Mouse (Mus musculus) right cerebral cortex, postnatal 10 days (tissue): ENCODE measurements around the gene Acsbg1.

Experiments used
- DNase-seq, 2 experiments: peaks; one replicate each; pipeline ENCODE4 v3.0.0; 2021; ENCODE audit warnings: low spot score in 2 of 2

Gene Acsbg1

DNA sequence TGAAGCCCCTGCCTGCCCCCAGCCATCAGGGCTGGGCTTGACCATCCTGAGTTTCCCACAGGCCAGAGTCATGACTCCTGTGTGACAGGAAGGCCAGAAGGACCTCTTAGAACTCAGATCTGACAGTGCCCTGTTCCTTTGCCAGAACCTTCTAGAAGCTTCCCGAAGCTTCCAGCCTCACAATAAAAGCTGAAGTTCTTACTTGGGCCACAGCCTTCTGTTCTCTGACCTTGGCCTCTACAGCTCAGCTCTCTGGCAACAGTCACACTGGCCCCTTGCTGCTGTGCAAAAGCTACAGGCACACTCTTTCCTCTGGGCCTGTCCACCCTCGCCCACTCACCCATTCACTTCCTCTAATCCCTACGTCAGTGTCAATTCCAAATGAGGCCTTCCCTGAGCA lies 10.3 kb upstream of the Acsbg1 start:
- DNase-seq, result no peak

GRCm38 (mm10) chr9:54668455-54668854 lies 6.8 kb upstream of the Acsbg1 start:
- peak; percentile 62 to 80 for DNase-seq

DNA sequence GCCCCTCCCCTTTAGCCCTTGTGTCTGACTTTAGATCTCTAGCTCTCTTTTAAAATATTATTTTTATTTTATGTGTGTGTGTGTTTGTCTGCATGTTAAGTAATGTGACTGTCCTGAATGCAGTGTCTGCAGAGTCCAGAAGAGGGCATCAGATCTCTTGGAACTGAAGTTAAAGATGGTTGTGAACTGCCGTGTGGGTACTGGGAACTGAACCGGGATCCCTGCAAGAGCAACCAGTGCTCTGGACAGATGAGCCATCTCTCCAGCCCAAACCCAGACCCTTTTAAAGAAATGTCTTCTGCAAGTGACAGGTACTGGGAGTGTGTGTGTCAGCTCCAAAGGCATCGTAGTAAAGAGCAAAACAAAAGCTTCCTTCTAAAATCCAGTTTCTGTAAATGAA lies 4.4 kb upstream of the Acsbg1 start:
- no peak for DNase-seq

DNA sequence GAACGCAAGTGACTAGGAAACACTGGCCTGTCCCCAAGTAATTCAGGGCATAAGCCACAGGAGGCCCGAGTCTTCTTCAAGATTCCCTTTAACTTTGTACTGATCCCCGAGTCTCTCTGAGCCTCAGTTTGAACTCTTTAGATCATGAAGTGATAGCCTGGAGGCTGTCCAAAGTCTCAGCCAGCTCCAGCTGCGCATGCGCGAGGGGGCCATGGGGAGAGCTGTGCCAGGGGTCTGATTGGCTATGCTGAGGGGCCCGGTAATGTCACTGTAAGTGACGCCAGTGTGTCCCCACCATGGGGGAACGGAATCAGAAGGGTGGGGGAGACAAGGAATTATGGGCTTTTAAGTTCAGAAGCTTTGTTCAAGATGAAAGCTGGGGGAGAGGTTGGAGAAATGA lies 2.7 kb upstream of the Acsbg1 start:
- DNase-seq, result peak; percentile 51 to 53

DNA sequence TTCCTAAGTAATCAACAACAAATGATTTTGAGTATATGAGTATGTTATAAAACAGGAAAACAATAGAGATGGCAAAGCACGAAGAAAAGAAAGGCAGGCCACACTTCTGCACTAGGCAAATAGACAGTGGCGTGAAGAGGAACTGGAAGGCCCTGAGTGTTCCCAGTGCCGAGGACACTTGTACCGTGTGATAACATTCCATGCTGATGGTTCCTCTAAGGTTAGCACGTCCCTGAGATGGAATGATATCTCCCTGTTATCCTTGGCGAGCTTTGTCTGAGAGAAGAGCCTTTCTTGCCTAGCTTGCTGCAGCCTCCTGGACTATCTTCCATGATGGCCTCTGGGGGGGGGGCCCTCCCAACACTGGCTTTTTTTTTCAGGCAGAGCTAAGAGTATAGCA lies 2.9 kb downstream of the Acsbg1 start:
- DNase-seq, result no peak

- DNase-seq, result no peak
Observed at GRCm38 (mm10) chr9:54656402-54656801, 5.3 kb downstream of the Acsbg1 start.

DNA sequence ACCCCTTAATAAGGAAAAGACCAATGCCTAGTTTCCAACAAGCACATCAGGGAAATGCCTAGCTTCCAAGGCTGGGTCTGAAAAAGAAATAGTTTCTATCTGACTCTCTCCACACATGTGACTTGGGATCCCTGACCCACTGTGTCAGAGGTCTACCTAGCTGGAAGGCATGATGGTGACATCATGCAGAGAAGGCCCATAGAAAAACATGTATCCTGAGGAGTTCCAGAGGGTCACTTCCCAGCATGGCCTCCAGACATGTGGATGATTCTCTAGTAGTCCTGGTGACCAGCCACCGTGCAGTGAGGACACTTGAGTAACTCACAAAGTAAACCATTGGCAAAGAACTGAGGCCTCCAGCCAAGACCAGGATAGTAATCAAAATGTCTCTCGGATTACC lies 5.8 kb downstream of the Acsbg1 start:
- DNase-seq, result no peak

GRCm38 (mm10) chr9:54652778-54653177 lies 8.9 kb downstream of the Acsbg1 start:
- no peak for DNase-seq

DNA sequence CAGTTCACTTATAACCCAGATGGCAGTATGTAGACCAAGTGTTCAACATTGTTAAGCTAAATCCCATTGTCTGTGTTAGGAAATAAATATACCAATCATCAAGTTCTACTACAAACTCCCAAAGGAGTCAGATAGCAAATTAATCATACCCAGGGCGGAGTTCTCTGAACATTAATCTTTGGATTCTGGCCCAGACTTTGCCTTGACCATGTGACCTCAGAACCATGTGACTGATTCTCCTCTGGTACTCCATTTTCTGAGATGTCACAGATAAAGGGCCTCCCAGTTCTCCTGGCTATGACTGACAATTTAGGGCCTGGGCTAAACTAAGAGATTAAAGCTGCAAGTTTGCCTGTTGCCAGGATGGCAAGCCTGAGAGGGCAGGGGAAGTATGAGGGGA lies 12.3 kb downstream of the Acsbg1 start:
- DNase-seq, result no peak

DNA sequence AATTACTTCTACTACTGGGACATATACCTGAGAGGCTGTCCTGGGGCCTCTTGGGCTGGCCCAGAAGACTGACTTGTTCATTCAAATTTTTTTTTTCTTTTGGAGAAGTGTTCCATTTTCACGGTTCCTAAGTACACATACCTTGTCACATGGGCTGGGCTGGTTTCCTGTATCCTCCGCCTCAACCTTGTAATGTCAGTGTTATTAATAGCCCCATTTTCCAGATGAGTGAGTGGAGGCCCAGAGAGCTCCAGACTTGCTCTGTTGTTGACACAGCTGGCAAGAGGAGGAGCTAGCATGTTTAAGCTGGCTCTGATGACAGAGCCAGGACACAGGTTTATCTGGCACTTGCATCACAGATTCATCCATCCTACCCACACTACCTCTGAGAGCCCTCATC lies 14.2 kb downstream of the Acsbg1 start:
- DNase-seq, result no peak

GRCm38 (mm10) chr9:54646252-54646651 lies 15.4 kb downstream of the Acsbg1 start:
- DNase-seq, result no peak

GRCm38 (mm10) chr9:54645530-54645929 lies 16.1 kb downstream of the Acsbg1 start:
- no peak for DNase-seq

GRCm38 (mm10) chr9:54643179-54643578 lies 18.5 kb downstream of the Acsbg1 start:
- no peak for DNase-seq

- DNase-seq, result no peak
Observed at GRCm38 (mm10) chr9:54642556-54642955, 19.1 kb downstream of the Acsbg1 start.

GRCm38 (mm10) chr9:54642149-54642548 lies 19.5 kb downstream of the Acsbg1 start:
- DNase-seq, result no peak

DNA sequence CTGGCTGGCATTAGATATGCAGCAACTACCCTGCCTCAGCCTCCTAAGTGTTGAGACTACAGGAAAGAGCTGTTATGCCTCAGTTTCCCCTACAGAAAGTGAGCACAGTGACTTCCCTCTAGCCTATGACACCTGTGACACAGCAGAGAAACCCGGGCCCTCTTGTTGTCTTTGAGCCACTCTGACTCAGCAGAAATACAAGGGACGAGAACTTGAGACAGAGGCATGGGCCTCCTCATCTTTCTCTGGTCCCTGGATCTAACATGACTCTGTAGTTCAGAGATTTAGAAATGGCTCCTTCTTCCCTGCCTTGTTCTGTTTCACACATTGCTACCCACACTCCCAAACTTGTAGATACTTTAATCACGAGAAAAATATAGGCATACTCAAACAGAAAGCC lies 20.1 kb downstream of the Acsbg1 start:
- DNase-seq, result no peak

DNA sequence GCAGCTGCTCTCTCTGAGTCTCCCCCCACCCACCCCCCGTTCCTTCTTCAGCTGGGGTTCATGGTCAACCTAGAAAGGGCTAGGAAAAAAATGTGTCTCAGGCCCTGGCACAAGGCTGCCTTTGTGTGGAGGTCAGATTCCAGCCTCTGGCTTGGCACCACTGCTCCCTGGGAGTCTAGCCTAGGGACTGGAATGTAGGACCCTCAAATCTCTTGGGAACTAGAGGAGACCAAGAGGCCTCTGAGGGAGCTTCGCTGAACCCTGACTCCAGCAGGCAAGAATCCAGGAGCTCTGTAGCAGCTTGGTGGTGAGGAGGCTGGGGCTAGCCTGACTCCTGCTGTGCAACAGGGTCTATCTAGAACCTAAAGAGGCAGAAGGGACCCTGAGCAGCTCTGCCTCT lies 22.5 kb downstream of the Acsbg1 start:
- no peak for DNase-seq

GRCm38 (mm10) chr9:54637510-54638314 lies 24.0 kb downstream of the Acsbg1 start:
- no peak for DNase-seq

GRCm38 (mm10) chr9:54633401-54633800 lies 28.3 kb downstream of the Acsbg1 start:
- DNase-seq, result no peak

DNA sequence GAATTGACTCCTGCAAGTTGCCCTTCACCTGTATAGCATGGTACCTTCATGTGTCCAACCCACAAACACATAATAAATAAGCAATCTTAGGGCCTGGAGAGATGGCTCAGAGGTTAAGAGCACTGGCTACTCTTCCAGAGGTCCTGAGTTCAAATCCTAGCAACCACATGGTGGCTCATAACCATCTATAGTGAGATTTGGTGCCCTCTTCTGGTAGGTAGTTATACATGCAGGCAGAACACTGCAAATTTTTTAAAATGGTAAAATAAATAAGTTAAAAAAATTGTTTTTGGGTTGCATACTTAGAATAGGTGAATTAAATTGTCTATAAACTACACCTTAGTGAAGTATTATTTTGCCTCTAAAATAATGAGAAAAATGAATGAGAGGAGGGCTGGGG lies 30.8 kb downstream of the Acsbg1 start:
- DNase-seq, result no peak

DNA sequence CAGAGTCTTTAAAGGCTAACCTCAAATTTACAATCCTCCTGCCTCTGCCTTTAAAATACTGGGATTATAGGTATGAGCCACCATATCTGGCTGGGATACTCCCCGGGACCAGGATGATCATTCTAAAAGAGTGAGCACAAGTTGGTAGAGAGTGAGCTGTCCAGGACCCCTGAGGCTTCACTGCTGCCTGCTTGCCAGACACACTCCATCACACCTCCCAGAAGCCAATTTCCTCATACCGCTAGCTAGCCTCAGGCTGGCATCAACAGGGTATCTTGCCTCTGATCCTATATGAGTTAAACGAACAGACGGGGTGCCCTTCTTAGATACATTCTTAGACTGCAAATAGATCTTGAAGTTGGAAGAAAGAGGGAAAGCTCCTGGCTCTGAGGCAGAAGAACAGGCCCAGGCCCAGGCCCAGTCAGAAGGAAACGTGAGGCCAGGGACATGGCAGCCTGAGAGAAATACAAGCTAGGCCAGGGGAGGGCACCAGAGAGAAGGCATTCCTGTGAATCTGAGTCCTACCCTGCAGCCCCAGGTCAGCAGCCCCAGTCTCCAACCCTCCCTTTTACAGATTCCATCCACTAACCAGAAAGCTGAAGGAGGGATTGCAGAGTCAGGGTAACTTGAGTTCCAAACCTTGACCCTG lies 31.9 kb downstream of the Acsbg1 start:
- peak; percentile 42 for DNase-seq

- DNase-seq, result peak; percentile 67 to 71
Observed at GRCm38 (mm10) chr9:54628752-54629151, 32.9 kb downstream of the Acsbg1 start.

GRCm38 (mm10) chr9:54627240-54627639 lies 34.4 kb downstream of the Acsbg1 start:
- no peak for DNase-seq
